ENCODE assay signal across 8 mouse cellular contexts in the genomic region with DNA sequence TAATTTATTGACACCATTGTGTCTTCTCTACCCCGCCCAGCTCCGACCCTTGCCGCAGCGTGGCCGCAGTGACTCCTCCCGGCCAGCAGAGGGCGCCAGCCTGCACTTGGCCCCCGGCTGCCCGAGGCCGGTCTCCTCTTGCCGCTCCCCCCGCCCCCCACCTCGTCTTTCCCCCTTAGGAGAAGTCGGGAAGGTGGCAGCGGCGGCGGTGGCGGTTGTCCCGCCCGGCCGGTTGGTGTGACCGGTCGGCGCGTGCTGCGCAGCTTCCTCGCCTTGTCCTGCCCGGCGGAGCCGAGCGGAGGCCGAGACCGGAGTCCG. TPM values are rescaled to one million over a fixed set of nuclear protein-coding genes. Genes with fewer than 3 reads are reported as not detected.
DNase-seq lines count a peak whose midpoint lies in the region; ATAC-seq lines count a peak whose summit lies in the region.

A gene (plus strand): TSS at position 188 of the 318 bp plus-strand sequence.

- H3K36me3 ChIP-seq in hindbrain, embryonic 16.5 days (ENCODE audit: control insufficient read depth, insufficient read depth, low read length), result no peaks in the 10 kb centered on the region
- H3K36me3 ChIP-seq in macrophage (ENCODE audit: inconsistent target), result no peaks in the 10 kb centered on the region

- H3K4me1 ChIP-seq in hindbrain, embryonic 16.5 days (ENCODE audit: control insufficient read depth, insufficient read depth, low read depth, low read length), result peaks cover 20% of the 10 kb centered on the region

- peaks cover 43% of the 10 kb centered on the region for H3K79me2 ChIP-seq in macrophage (ENCODE audit: inconsistent target)

- WGBS in hindbrain, embryonic 16.5 days, result under 1% methylated on average over 33 of the region's 34 CpGs
- 1% methylated on average over 29 of the region's 34 CpGs for WGBS in macrophage (ENCODE audit: missing documents)

- H3K4me2 ChIP-seq in hindbrain, embryonic 16.5 days (ENCODE audit: low read length), result peak within 1 kb of the TSS; percentile 88

- H3K9me3 ChIP-seq in hindbrain, embryonic 16.5 days (ENCODE audit: control insufficient read depth, low read length), result no peaks in the 10 kb centered on the region

- H3K27ac ChIP-seq in hindbrain, embryonic 16.5 days (ENCODE audit: low read depth, low read length), result peak within 1 kb of the TSS; percentile 92
- H3K27ac ChIP-seq in macrophage, result 0 out of 2 replicates have a peak within 1 kb of the TSS, but pooled peaks have one; percentile 4

- peak within 1 kb of the TSS; percentile 100 for H3K4me3 ChIP-seq in hindbrain, embryonic 16.5 days (ENCODE audit: low read length)
- H3K4me3 ChIP-seq in macrophage (ENCODE audit: inconsistent target), result peak within 1 kb of the TSS; percentile 44

- DNase-seq in WW6 (ENCODE audit: low read depth, low spot score), result peak; percentile 81
- DNase-seq in cerebellum, postnatal 4 days (ENCODE audit: low spot score in 2 of 2), result peak; percentile 98
- peak; percentile 90 for DNase-seq in gastrocnemius, adult 18-20 months (ENCODE audit: low spot score)
- peak; percentile 94 for DNase-seq in left cerebral cortex, adult 18-20 months (ENCODE audit: low spot score in 2 of 2)
- DNase-seq in right cerebral cortex, adult 18-20 months, result peak; percentile 93
- peak; percentile 65 for DNase-seq in urinary bladder, postnatal 10 days (ENCODE audit: low spot score)

- H3K9ac ChIP-seq in hindbrain, embryonic 16.5 days (ENCODE audit: low read depth, low read length), result peak within 1 kb of the TSS; percentile 97

- peak; percentile 95 for ATAC-seq in hindbrain, embryonic 16.5 days

- no peaks in the 10 kb centered on the region for H3K27me3 ChIP-seq in hindbrain, embryonic 16.5 days (replicated peaks; ENCODE audit: control insufficient read depth, insufficient read depth, low read length)

RNA-seq across cellular contexts. Expression of the gene that starts here (rescaled TPM):
- total RNA-seq in gastrocnemius, adult 18-20 months (2021), result 10 to 100 TPM; 20.4 to 23.4 TPM
- 23.9 and 27.7 TPM in 2 replicates for polyA plus RNA-seq in hindbrain, embryonic 16.5 days (2015; fragmentation: Nextera tagmentation; extraction: Ambion mirVana)
- total RNA-seq in left cerebral cortex, adult 18-20 months (2021), result 10 to 100 TPM; 72.5 to 80.7 TPM
- total RNA-seq in macrophage (2018; cell fraction: chromatin; rRNA removed), result 100 to 1,000 TPM in 4 of 26 experiments, 10 to 100 TPM in 22; 35.8 to 142 (median 48.2) TPM
- total RNA-seq in macrophage (2018; cell fraction: cytosol; rRNA removed), result 10 to 100 TPM; 30.0 to 75.1 (median 37.3) TPM
- total RNA-seq in macrophage (2018; cell fraction: nucleus; rRNA removed), result 100 to 1,000 TPM in 1 of 26 experiments, 10 to 100 TPM in 25; 33.2 to 103 (median 46.5) TPM
- 27.2 to 65.1 TPM (median 30.0 TPM) in 3 replicates for polyA plus RNA-seq in macrophage (2018)

Comparison
In these comparisons a context has a peak if more than half of its experiments do, and no peak if none do; other contexts are left out.
1. Peak in every context shown above with its lines: DNase-seq, ATAC-seq, H3K4me3 ChIP-seq and H3K27ac ChIP-seq.